Mouse (Mus musculus): ENCODE results near the gene Kif27. TPM values are rescaled to one million over a fixed set of nuclear protein-coding genes. Genes with fewer than 3 reads are reported as not detected.
A peak's percentile ranks its signal among the peaks of the same experiment; 100 is the strongest.
"Not testable (repeated sequence)": the region's sequence is repeated elsewhere in the genome, so short reads cannot be mapped to it uniquely, and the experiment has no call there.

Gene Kif27
- polyA plus RNA-seq (2015; fragmentation: Nextera tagmentation; extraction: Ambion mirVana), result 1.8 and 1.9 TPM in 2 replicates

GRCm38 (mm10) chr13:58358629-58359303 is at the start of gene Kif27:
Gene Kif27 (minus strand): TSS chr13:58359122.
- under 1% methylated on average over 83 of the region's 85 CpGs for WGBS
- peak within 1 kb of the TSS; percentile 60 for H3K27ac ChIP-seq
- peak within 1 kb of the TSS; percentile 83 for H3K4me3 ChIP-seq
- H3K4me2 ChIP-seq, result peak within 1 kb of the TSS; percentile 97
- peak within 1 kb of the TSS; percentile 64 for H3K9ac ChIP-seq
- no peaks in the 10 kb centered on the region for H3K27me3 ChIP-seq (replicated peaks)
- H3K4me1 ChIP-seq, result peaks cover 8% of the 10 kb centered on the region; the same call in 1 of the 2 replicates
- no peaks in the 10 kb centered on the region for H3K9me3 ChIP-seq
- no peaks in the 10 kb centered on the region for H3K36me3 ChIP-seq (replicated peaks)
- ATAC-seq (replicated peaks), result peak; percentile 98

- not testable (repeated sequence) for H3K4me1 ChIP-seq; H3K27me3 ChIP-seq (replicated peaks); ATAC-seq (replicated peaks); H3K36me3 ChIP-seq (replicated peaks); H3K9me3 ChIP-seq
- Histone ChIP-seq H3K4me2 (peak within 1 kb of the TSS; percentile 53), H3K4me3 (peak within 1 kb of the TSS; percentile 100), H3K27ac (peak within 1 kb of the TSS; percentile 100), H3K9ac (peak within 1 kb of the TSS; percentile 99)
- WGBS, result 5% methylated on average over 17 of the region's 17 CpGs
Measured at GRCm38 (mm10) chr13:58403243-58403642, 44.3 kb upstream of the Kif27 start, which contains the start of gene Hnrnpk. Gene Hnrnpk (minus strand): TSS chr13:58403343.

GRCm38 (mm10) chr13:58402744-58403110 is 43.8 kb upstream of the Kif27 start:
- under 1% methylated on average over 45 of the region's 48 CpGs for WGBS
- ATAC-seq (replicated peaks), result no peak
- peaks cover under 1% of the 10 kb centered on the region; the same call in 1 of the 2 replicates for H3K36me3 ChIP-seq (replicated peaks)
- H3K27ac ChIP-seq, result peak overlapping the region; percentile 100
- peaks cover 7% of the 10 kb centered on the region for H3K4me1 ChIP-seq
- peak overlapping the region; percentile 53 for H3K4me2 ChIP-seq
- H3K4me3 ChIP-seq, result peak overlapping the region; percentile 100
- H3K9ac ChIP-seq, result peak overlapping the region; percentile 99
- no peaks in the 10 kb centered on the region for H3K27me3 ChIP-seq (replicated peaks)
- no peaks in the 10 kb centered on the region for H3K9me3 ChIP-seq

GRCm38 (mm10) chr13:58402003-58402743 is 43.3 kb upstream of the Kif27 start, which contains the start of gene Rmi1:
Gene Rmi1 (plus strand): TSS chr13:58402248.
- peak; percentile 97 for ATAC-seq (replicated peaks)
- Histone ChIP-seq H3K36me3 (replicated peaks) (peaks cover 6% of the 10 kb centered on the region), H3K4me3 (peak within 1 kb of the TSS; percentile 100), H3K4me2 (peak within 1 kb of the TSS; percentile 86), H3K4me1 (peaks cover 7% of the 10 kb centered on the region), H3K9me3 (no peaks in the 10 kb centered on the region), H3K9ac (peak within 1 kb of the TSS; percentile 99), H3K27ac (peak within 1 kb of the TSS; percentile 100), H3K27me3 (replicated peaks) (no peaks in the 10 kb centered on the region)
- WGBS, result under 1% methylated on average over 90 of the region's 91 CpGs

GRCm38 (mm10) chr13:58401135-58402002 is 42.4 kb upstream of the Kif27 start:
- Histone ChIP-seq H3K27ac (peak overlapping the region; percentile 100), H3K9me3 (no peaks in the 10 kb centered on the region), H3K4me3 (peak overlapping the region; percentile 100), H3K27me3 (replicated peaks) (no peaks in the 10 kb centered on the region), H3K4me1 (peaks cover 7% of the 10 kb centered on the region), H3K4me2 (peak overlapping the region; percentile 86), H3K9ac (peak overlapping the region; percentile 99), H3K36me3 (replicated peaks) (peaks cover 10% of the 10 kb centered on the region)
- WGBS, result under 1% methylated on average over 92 of the region's 100 CpGs
- peak; percentile 53 for ATAC-seq (replicated peaks)

- no peaks in the 10 kb centered on the region for H3K27me3 ChIP-seq (replicated peaks)
- ATAC-seq (replicated peaks), result no peak
- 1% methylated on average over 11 of the region's 11 CpGs for WGBS
Measured at GRCm38 (mm10) chr13:58400576-58400975, 41.7 kb upstream of the Kif27 start.

GRCm38 (mm10) chr13:58397651-58398050 is 38.7 kb upstream of the Kif27 start:
- peaks cover 42% of the 10 kb centered on the region for H3K36me3 ChIP-seq (replicated peaks)
- H3K9ac ChIP-seq, result no peak overlapping the region
- no peaks in the 10 kb centered on the region for H3K27me3 ChIP-seq (replicated peaks)
- no peak overlapping the region for H3K4me2 ChIP-seq
- no peak overlapping the region for H3K4me3 ChIP-seq
- H3K27ac ChIP-seq, result no peak overlapping the region
- ATAC-seq (replicated peaks), result no peak
- H3K9me3 ChIP-seq, result no peaks in the 10 kb centered on the region
- peaks cover 7% of the 10 kb centered on the region for H3K4me1 ChIP-seq
- WGBS, result 87% methylated on average over 13 of the region's 13 CpGs

More at GRCm38 (mm10) chr13:58400576-58400975, 41.7 kb upstream of the Kif27 start:
- peak overlapping the region; percentile 99 for H3K9ac ChIP-seq
- peaks cover 17% of the 10 kb centered on the region for H3K36me3 ChIP-seq (replicated peaks)
- H3K4me3 ChIP-seq, result peak overlapping the region; percentile 100
- no peaks in the 10 kb centered on the region for H3K9me3 ChIP-seq
- peak overlapping the region; percentile 86 for H3K4me2 ChIP-seq
- peaks cover 7% of the 10 kb centered on the region for H3K4me1 ChIP-seq
- no peak overlapping the region for H3K27ac ChIP-seq

- 84% methylated on average over 11 of the region's 11 CpGs for WGBS
Measured at GRCm38 (mm10) chr13:58394392-58394791, 35.5 kb upstream of the Kif27 start.

GRCm38 (mm10) chr13:58389324-58389951 is 30.5 kb upstream of the Kif27 start:
- no peak for ATAC-seq (replicated peaks)
- no peak overlapping the region for H3K9ac ChIP-seq
- no peaks in the 10 kb centered on the region for H3K9me3 ChIP-seq
- no peak overlapping the region for H3K4me3 ChIP-seq
- H3K4me2 ChIP-seq, result no peak overlapping the region
- no peak overlapping the region for H3K27ac ChIP-seq
- H3K27me3 ChIP-seq (replicated peaks), result no peaks in the 10 kb centered on the region
- WGBS, result 84% methylated on average over 2 of the region's 2 CpGs
- peaks cover 9% of the 10 kb centered on the region for H3K4me1 ChIP-seq
- peaks cover 23% of the 10 kb centered on the region for H3K36me3 ChIP-seq (replicated peaks)

More at GRCm38 (mm10) chr13:58394392-58394791, 35.5 kb upstream of the Kif27 start:
- H3K36me3 ChIP-seq (replicated peaks), result peaks cover 52% of the 10 kb centered on the region
- not testable (repeated sequence) for H3K9me3 ChIP-seq; H3K9ac ChIP-seq; H3K4me3 ChIP-seq; H3K27me3 ChIP-seq (replicated peaks); H3K4me2 ChIP-seq; H3K27ac ChIP-seq; ATAC-seq (replicated peaks); H3K4me1 ChIP-seq

- Histone ChIP-seq H3K36me3 (replicated peaks) (peaks cover 15% of the 10 kb centered on the region), H3K4me2 (no peak overlapping the region), H3K9me3 (no peaks in the 10 kb centered on the region), H3K27ac (no peak overlapping the region), H3K9ac (no peak overlapping the region), H3K4me1 (peaks cover 15% of the 10 kb centered on the region), H3K4me3 (no peak overlapping the region), H3K27me3 (replicated peaks) (no peaks in the 10 kb centered on the region)
- 50% methylated on average over 3 of the region's 3 CpGs for WGBS
- no peak for ATAC-seq (replicated peaks)
Measured at GRCm38 (mm10) chr13:58388379-58388778, 29.5 kb upstream of the Kif27 start.

GRCm38 (mm10) chr13:58387948-58388347 is 29.0 kb upstream of the Kif27 start:
- H3K9me3 ChIP-seq, result no peaks in the 10 kb centered on the region
- H3K4me2 ChIP-seq, result no peak overlapping the region
- no peak overlapping the region for H3K9ac ChIP-seq
- H3K4me3 ChIP-seq, result no peak overlapping the region
- no peak; the same call in 1 of the 2 replicates for ATAC-seq (replicated peaks)
- WGBS, result 16% methylated on average over 7 of the region's 7 CpGs
- no peak overlapping the region for H3K27ac ChIP-seq
- peaks cover 15% of the 10 kb centered on the region for H3K4me1 ChIP-seq
- no peaks in the 10 kb centered on the region for H3K27me3 ChIP-seq (replicated peaks)
- peaks cover 13% of the 10 kb centered on the region for H3K36me3 ChIP-seq (replicated peaks)

All from midbrain, embryonic 15.5 days (tissue).